Mouse (Mus musculus): Measurements from ENCODE around the gene Kmt5a. TPM values are rescaled to one million over a fixed set of nuclear protein-coding genes. Genes with fewer than 3 reads are reported as not detected.
"Not testable (repeated sequence)": the region's sequence is repeated elsewhere in the genome, so short reads cannot be mapped to it uniquely, and the experiment has no call there.

The Kmt5a gene
- polyA plus RNA-seq, 1 experiment, result 72.8 TPM

DNA sequence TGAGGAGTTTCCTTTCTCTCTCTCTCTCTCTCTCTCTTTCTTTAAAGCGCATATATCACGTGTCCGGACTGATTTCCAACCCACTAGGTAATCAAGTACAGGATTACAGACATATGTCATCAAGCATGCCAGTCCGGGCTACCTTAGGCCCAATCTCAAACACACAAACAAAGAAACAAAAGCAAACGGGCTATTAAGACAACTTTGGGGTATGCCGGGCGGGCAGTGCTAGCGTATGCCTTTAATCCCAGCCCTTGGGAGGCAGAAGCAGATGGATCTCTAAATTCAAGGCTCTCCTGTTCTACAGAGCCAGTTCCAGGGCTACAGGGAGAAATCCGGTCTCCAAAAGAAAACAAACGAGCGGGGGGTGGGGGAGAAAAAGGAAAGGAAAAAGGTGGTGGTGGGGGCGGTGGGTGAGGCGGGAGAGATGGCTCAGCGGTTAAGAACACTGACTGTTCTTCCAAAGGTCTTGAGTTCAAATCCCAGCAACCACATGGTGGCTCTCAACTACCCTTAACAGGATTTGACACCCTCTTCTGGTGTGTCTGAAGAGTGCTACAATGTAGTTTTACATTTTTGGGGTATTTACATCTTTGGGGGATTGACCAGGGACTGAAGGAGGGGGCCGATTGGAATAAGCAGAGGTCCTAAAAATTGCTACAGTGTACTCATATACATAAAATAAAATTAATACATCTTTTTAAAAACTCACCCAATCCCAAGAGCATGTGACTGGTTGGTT lies 44.1 kb downstream of the Kmt5a start:
- DNase-seq (ENCODE audit: low read depth), result no peak

DNA sequence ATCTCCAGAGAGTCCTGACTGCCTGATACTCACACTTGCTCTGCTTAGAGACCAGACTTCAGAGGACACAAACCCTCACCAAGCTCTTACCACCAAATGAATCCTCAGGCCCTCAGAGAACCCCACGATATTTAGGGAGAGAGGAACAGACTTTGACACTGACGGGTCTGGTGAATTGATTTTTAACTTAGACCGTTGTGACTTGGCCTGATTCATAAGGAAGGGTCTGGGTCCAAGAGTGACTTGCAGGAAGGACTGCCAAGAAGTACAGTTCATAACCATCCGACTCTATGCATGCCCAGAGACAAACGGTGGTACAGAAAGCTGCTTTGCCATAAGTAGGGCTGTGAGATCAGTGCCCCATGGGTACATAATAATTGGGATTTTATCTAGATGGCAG lies 45.9 kb downstream of the Kmt5a start:
- DNase-seq (ENCODE audit: low read depth), result no peak

DNA sequence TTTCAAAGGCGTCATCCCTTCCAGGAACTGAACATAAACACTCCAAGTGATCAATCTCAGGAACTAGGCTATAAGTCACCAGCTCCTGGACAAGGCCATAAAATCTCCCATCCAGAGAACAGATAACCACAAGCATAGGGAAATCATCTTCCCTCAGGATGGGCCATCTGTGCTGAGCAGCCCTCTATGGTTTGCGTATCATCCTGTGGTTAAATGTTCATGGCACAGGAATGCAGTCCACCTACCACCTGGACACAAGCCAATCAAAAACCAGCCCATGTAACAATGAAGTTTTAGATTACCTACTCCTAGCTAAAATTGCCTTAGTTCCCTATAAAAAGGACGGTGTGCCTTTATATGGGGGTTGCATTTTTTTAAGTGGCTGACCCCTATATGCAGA lies 49.2 kb downstream of the Kmt5a start:
- no peak for DNase-seq (ENCODE audit: low read depth)

DNA sequence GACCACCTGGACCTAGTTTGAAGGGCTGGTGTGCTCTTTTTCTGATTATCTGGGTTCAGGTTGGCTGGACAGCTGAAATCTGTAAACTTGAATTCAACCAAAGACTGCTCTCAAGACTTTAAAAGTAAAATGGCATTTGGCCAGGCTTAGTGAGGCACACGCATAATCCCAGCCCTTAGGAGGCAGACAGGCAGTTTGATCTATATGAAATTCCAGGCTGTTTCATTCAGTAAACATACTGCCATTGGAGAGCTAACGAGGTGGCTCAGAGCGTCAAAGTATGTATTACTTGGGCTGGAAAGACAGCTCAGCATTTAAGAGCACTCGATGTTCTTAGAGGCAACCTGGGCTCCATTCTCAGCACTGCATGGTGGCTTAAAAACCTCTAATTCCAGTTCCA lies 52.0 kb downstream of the Kmt5a start:
- DNase-seq (ENCODE audit: low read depth), result no peak

DNA sequence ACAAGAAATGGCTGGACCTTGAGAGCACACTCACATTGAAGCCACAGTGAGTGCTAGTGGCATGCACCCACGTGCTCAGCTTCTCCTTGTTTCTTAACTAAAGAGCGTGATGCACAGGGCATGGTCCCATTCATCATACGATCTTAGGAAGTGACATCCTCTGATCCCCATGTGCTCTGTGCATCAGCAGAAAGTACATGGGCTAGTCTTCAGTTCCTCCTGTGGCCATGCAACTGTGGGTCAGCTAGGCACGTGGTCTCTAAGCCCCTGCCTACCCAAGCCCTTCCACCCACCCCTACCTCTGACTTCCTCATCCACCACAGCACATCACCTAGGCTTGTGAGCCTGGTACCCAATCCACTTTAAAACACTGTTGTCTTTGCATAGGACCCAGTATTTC lies 52.9 kb downstream of the Kmt5a start:
- DNase-seq (ENCODE audit: low read depth), result no peak

DNA sequence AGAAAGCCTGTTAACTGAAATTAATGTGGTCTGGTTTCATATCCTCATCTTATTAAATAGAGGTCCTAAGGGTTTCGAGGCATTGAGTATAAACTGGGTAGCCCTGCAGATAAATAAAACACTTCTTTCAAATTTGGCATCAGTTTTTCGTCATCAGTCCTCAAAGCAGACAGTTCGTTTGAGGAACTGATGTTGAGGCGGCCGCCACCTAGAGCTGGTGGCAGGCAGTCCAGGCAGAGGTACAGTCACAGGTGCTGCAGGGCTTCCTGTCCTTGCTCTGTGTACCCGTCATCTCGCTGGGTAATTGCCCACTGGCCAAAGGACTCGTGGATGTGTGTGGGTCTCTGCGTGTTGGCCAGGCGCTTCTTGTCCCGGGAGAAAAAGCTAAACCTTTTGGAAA lies 53.7 kb downstream of the Kmt5a start:
- DNase-seq (ENCODE audit: low read depth), result no peak

DNA sequence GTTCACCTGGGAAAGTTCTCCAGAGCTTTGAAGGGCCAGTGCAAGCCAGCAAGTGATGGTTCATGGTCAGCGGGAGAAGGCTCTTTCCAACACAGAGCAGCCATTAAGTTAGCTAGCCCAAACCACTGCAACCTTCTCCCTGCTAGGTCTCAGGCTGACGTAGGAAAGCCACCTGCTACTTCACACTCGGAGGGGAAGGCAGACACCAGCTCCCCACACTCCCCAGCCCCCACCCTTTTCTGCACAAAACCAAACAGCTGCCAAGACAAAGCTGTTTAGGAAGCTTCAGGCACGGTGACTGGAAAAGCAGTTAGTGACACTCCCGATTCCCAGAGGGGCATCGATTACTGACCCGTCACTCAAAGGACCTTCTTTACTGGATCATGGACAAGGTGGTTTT lies 55.8 kb downstream of the Kmt5a start:
- no peak for DNase-seq (ENCODE audit: low read depth)

DNA sequence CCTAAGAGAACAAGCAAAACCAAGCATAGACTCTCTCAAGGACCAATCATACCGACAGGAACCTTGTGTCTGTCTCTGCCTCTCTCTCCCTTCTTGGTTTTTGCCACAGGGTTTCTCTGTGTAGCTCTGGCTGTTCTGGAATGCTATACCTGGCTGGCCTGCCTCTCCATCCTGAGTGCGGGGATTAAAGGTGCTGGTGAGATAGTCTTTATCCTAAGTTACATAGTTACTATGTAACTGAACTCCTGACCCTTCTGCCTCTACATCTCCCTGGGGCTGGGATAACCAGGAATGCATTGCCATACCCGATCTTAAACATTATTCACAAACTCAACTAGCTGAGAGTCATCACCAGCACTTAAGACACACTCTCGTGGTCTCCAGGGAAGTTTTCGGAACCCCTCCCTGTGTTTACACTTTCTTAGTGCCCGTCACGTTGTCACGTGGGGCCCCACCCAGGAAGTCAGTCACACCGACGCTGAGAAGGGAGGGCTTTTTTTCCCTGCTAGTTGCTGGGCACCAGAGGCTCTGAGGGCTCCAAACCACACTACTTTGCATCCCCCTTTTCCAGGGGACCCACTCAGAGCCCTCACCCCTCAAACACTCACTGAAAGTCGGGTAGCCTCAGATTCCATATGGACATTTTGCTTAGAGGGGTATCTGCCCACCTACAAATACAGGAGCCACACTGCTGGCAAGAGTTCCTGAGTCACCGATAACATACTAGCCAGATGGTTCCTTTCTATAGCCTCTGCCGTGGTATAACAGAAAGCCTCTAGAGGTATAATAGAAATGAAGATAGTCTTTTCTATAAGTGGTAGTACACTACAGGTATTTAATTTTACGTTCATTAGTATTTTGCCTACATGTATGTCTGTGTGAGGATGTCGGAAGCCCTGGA lies 57.1 kb downstream of the Kmt5a start:
- no peak for DNase-seq (ENCODE audit: low read depth)

DNA sequence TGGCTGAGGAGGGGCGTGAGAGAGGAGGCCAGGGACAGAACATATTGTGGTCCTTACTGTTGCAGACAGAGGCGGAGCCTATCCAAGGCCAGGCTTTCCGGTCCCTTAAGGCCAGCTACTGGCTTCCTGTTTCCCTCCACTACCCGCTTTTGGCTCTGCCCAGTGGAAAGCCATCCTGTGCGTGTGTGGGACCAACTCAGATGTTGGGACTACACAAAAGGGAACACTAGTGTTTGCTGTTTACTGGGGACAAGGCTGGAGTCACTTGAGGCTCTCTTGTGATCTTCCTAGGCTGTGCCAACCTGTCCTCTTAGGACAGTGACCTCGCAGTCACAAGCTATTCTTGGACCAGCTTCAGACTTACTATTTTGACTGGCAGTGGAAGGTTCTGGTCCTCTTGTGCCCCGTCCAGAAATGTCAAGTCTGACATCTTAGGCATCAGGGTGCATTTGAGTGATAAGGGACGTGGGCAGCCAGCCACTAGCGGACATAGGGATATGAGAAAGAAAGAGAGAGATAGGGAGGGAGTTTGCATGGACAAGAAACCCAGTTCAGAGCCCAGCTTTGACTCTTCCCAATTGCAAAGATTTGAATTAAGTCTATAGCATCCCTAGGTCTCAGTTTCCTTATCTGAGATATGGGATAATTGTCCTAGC lies 58.6 kb downstream of the Kmt5a start:
- no peak for DNase-seq (ENCODE audit: low read depth)

DNA sequence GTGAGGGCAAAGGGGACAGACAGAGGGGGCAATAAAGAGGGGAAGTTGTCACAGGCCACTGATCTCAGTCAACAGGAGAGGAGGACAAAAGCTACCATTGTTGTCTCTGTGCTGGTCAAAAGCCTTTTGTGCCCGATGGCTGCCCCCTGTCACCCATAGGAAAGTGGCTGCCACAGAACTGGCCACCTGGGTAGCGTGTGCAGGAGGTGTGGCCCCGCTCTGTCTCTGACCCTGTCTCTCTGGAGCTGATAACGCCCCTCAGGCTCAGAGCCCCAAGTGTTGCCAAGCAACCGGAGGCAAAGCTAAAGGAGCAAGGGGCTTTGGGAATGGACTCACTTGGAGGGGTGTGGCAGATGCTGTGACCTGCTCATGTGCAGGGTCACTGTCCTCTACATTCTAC lies 59.3 kb downstream of the Kmt5a start:
- no peak for DNase-seq (ENCODE audit: low read depth)

DNA sequence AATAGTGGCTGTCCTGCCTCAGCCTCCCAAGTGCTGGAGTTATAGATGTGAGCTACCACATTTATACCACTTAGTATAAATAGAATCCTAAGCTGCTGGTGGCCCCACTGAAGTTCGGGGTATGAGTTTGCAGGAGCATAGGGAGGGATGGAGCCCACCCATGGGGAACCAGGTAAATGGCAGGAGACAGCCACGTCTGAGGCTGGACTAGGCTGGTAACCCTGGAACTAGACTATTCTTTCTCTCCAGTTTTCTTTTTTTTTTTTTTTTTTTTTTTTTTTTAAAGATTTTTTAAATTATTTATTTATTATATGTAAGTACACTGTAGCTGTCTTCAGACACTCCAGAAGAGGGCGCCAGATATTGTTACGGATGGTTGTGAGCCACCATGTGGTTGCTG lies 60.3 kb downstream of the Kmt5a start:
- DNase-seq (ENCODE audit: low read depth), result not testable (repeated sequence)

DNA sequence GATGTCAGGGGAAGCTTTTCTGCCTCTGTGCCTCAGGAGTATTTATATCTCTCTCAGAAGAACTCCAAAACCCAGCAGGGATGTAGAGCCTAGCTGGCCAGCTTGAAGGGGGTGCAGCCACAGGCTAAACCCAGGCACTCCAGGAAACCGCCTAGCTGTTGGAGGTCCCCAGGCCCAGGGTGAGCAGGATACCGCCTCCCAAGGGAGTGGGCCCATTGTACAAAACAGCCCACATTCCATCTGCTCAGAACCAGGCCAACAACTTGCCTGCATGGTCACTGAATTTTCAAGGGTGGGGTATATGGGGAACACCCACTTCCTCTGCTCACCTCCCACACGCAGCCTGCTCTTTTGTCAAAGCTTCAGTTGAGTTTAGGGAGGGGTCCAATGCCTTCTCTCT lies 60.8 kb downstream of the Kmt5a start:
- DNase-seq (ENCODE audit: low read depth), result no peak

DNA sequence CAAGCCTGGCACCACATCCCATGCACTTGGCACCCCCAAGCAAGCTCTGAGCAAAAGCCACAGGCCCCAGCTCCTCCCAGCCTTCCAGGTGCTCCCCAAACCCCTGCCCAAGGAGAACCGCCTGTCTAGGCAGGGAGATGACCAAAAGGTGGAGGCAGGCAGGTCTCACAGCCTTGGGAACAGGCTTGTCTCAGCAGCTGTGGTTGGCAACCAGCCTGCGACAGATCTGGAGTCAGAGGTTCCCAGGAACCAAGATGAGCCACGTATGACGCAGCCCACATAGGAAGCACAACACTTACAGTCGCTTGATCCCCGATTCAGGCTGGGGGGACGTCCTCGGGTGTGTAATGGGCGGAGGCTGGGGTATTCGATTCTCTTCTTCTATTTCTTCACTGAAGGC lies 61.8 kb downstream of the Kmt5a start:
- DNase-seq (ENCODE audit: low read depth), result no peak

DNA sequence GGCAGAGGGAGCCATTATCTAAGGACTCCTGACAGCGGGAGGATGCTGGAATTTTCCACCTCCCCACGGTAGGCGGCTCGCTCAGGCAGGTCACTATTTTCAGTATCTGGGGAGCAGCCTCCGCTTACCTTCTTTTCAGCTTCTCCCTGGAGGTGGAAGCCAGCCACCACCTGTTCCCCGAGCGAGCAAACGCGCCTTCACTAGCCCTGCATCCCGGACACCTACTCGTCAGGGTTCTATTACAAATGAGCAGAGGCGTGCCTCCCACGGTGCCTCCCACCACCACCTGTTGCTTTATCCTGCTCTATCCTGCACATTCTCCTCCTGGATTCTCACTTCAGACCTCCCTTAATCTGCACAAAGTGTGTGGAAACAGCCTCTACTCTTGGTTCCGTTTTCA lies 64.0 kb downstream of the Kmt5a start:
- DNase-seq (ENCODE audit: low read depth), result no peak

DNA sequence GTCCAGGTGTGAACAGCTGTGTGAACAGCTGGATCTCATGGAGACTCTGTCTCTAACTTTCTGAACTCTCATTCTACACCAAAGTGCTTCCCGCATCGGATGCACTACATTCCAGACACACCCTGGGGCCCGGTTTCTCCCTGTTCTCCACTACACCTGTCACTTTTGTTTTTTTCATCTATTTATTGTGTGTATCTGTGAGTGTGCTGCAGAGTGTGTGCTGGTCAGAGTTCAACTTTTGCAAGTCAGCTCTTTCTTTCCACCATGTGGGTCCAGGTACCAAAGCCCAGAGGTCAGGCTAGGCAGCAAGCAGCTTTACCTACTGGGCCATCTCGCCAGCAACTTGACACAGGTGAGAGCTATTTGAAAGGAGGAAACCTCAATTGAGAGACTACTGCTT lies 65.5 kb downstream of the Kmt5a start:
- DNase-seq (ENCODE audit: low read depth), result no peak

DNA sequence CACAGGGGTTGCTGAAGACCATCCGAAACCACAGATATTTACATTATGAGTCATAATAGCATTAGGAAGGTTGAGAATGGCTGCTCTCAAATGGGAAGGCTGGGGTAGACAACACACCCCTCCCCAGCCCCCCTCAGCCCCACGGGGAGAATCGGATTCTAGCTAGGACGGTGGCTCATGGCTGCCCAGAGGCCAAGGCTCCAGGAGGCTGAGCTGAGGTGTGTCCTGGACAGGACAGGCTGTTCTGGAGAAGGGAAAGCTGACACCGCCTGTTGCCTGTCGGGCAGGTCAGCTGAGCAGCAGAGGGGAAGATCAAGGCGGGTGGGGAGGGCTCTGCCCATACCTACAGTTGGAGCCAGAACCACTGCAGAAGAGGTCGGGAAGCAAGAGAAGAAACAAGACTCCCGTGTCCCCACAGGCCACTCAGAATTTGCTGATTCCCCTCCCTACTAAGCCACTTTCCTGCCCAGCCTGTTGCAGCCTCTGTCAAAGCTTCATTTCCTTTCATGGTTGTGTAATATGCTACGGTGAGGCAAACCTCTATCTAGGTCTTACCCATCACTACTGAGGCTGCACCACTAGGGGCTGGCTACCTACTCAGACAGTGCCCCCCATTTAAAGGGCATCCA lies 67.1 kb downstream of the Kmt5a start:
- DNase-seq (ENCODE audit: low read depth), result no peak

DNA sequence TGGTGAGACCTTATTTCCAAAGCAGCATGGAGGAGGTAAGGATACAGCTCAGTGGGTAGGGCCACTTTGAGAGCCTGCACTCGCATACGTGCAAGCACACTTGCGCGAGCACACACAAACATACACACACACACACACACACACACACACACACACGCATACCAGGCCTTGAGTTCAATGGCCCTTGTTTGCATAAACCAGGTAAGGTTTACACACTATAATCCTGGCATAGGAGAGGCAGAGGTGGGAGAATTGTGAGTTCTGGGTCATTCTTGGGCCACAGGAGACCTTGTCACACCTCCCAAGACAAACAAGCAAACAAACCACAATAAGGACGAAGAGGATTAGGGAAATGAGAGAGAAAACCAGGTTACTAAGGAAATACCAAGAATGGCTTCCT lies 69.5 kb downstream of the Kmt5a start:
- DNase-seq (ENCODE audit: low read depth), result no peak

DNA sequence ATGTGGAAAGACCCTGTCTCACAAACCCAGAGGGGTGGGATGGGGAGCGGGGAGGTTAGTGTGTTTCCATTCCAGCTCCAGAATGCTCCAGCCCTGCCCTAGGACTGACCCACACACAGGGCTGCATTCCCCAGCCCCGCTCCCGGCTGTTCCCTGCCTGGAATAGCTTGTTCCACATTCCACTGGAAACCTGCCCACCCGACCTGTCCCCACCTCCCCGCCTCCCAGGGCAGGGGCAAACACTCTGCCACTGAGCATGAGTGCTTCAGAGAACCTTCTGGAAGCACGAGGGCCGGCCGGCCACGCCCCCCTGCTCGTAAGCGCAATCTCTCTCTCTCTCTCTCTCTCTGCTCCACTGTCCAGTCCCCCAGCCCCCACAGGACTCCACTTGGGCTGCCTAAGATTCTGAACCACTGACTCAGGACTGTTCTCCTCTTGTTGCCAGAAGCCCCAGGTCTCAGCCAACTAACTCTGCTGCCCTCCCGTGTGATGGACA lies 70.1 kb downstream of the Kmt5a start:
- DNase-seq (ENCODE audit: low read depth), result no peak

DNA sequence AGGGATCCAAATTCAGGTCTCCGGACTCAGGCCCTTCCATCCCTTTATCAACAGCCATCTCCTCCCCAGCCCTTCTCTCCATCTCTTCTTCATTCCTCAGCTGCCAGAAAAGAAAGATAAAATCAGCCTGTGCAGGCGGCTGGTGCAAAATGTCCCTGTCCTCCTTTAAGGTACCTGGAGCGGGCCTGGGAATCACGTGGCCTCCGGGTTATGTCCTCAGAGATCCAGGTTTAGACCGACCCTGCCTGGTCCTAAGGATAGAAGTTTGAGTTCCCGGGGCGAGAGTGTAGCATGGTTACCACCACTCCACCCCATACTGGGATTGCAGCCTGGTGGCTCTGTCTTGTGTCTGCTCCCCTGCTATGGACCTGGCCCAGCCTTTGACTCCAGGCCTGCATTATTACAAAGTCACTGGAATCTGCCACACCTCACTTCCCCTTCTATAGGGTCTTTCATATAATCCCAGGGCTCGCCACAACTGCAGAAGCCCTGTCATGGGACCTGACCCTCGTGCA lies 70.9 kb downstream of the Kmt5a start:
- no peak for DNase-seq (ENCODE audit: low read depth)
